Mouse (Mus musculus): Measurements from ENCODE around the gene Izumo1. TPM values are rescaled to one million over a fixed set of nuclear protein-coding genes. Genes with fewer than 3 reads are reported as not detected.
A peak's percentile ranks its signal among the peaks of the same experiment; 100 is the strongest.

Gene Izumo1
- under 1 TPM; 0.17 to 0.26 TPM for total RNA-seq (2021)
- long read RNA-seq, experiment 1 = 0 reads
- long read RNA-seq, experiment 2 = 0 reads

GRCm38 (mm10) chr7:45621443-45621842 is at the start of gene Izumo1:
Gene Izumo1 (plus strand): TSS chr7:45621811.
- DNase-seq = peak; percentile 52 to 60

DNA sequence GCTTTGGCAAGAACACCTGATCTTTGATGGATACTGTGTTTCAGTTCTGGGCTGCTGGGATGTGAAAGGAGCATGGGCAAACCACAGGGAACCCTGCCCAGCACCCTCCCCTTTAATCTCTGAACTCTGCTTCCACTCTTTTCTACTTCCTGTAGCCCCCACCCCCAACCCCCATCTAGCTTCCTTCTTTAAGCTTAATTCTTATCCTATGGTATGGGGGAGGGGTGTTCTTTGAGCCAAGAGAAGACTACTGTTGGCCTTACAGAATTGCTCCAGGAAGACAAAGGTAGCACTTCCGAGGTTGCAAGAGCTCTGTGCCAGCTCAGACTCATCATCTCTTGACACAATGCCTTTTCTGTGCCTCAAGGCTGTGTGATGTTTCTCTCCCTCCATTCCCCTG is 49.6 kb upstream of the Izumo1 start:
- no peak for DNase-seq

DNA sequence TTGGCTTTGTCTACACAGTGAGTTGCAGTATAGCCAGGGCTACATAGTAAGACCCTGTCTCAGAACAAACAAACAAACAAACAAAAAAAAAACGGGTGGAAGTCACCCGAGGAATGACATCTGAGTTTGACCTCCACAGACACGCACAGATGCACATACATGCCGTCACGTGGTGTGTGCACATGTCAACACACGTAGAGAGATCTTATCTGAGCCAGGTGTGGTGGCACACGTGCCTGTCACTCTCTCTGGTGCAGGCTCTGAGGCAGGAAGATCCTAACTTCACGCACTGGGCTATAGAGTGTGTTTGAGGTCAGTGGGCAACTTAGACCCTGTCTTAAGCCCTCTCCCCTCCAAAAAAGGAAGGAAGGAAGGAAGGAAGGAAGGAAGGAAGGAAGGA is 47.7 kb upstream of the Izumo1 start:
- no peak for DNase-seq

DNA sequence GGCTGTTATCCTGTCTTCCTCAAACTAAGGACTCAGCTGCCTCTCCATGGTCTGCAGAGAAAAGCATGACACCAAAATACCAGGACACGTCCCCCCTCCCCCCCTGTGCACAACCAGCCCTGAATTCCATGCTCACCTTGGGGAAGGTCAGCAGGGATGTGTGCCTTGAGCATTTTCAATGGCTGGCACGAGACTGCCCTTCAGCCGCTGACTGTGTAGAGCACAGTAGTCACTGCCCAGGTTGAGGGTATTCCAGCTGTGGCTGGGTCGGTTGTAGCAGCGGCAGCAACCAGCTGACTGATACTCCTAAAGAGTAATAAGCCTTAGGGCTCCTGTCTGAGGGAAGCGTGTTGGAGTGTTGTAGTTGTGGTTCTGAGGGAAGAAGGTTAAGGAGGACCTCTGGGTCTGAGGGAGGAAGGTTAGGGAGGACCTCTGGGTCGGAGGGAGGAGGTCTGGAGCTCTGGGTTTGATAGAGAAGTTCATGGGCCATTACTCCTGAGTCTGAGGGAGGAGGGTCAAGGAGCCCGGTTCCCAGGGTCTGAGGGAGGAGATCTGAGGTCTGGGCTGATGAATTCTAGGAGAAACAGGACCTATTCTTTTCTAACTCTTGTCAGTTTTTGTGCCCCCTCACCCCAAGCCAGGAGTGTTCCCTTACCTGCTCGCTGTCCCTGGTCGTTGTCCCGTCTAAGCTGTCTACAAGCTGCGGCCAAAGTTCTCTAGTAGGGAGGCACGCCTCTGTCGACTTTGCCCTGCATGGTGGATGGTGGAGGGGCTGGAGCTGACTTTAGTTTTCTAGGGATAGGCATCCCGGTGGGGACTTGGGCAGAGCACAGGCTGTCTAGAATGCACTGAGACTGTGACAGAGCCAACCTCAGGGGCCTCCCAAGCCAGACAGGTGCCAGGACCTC is 46.9 kb upstream of the Izumo1 start:
- DNase-seq = no peak

DNA sequence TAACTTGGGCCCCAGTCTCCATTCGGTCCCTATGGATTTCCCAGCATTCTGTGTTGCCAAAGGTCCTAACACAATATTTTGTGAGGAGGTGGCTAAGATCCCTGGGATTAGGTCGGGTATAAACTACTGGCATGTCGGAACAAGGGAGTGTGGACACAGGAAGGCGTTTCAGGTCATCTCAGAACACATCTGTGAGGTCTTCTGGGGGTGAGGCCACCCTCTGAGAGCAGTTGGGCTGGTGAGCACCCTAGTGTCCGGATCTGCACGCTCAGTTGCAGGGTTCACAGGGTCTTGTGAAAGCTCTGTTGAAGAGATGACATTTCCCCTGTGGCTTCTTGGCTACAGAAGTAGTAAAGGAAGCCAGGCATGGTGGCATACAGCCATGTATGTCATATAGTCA is 35.7 kb upstream of the Izumo1 start:
- no peak for DNase-seq

- no peak for DNase-seq
Observed at GRCm38 (mm10) chr7:45587631-45588592, 33.7 kb upstream of the Izumo1 start.

DNA sequence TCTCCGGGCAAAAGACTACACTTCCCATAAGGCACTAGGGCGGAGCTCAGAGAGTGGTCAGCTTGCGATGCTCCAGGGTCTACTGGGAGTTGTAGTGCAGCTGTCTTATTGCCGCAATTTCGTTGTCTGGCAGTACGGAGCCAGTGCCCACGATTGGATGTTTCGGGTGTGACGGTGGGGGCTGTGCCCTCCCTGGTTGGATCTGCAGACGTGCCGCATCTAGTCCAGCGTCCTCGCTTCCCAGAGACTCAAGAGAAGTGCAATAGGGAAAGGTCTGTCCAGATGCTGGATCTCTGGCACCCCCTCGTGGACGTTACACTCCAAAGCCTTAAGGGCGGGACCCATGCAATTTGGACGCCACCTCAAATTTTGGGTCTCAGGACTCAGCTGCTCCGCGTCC is 32.4 kb upstream of the Izumo1 start:
- peak; percentile 96 to 98 for DNase-seq

GRCm38 (mm10) chr7:45589898-45590297 is 31.7 kb upstream of the Izumo1 start:
- DNase-seq = no peak

- peak in 1 of 2 experiments; percentile 26 for DNase-seq
Observed at GRCm38 (mm10) chr7:45590874-45591273, 30.7 kb upstream of the Izumo1 start.

DNA sequence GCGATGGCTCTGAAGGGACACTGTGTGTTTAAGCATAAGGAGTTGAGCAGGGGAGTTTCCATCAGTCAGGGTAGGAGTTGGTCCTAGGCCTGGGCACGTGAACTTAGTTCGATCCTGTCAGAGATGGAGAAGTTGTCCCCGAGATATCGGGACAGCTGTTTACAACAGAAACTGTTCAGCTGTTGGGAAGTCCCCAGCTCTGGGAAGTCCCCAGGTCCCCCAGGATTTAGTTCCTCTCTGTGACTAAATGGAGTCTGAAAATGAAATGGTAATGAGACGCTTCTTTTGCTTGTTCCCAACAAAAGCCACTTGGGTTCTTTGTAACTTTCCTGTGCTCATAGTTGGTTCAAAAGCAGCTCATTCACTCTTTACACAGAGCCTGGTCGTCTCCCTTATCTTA is 29.7 kb upstream of the Izumo1 start:
- peak in 1 of 2 experiments; percentile 54 for DNase-seq

DNA sequence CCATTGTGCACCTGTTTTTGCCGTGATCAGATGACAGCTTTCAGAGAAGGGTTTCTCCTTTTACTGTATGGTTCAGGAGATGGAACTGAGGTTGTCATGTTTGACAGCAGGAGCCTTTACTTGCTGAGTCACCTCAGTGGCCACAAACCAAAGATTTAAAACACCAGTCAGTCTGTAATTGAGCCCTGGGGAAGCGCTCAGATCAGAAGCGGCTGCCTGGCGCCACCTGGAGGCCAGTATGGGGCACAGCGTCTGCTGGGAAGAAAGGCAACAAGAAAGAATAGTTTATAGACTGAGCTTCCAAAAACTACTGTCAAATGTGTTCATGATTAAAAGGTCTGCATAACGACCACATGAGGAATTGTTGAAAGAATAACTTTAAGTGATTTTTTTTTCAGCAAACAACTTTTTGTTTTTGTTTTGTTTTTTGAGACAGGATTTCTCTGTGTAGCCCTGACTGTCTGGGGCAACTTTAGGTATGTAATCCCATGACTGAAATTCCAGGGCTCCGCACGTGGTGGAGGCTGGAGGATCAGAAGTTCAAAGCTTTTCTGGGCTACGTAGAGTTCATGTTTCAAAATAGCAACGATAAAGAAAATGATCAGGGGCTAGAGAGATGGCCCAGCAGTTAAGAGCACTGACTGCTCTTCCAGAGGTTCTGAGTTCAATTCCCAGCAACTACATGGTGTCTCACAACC is 28.3 kb upstream of the Izumo1 start:
- DNase-seq = peak; percentile 79 to 84

- no peak for DNase-seq
Observed at GRCm38 (mm10) chr7:45595176-45595575, 26.4 kb upstream of the Izumo1 start.

DNA sequence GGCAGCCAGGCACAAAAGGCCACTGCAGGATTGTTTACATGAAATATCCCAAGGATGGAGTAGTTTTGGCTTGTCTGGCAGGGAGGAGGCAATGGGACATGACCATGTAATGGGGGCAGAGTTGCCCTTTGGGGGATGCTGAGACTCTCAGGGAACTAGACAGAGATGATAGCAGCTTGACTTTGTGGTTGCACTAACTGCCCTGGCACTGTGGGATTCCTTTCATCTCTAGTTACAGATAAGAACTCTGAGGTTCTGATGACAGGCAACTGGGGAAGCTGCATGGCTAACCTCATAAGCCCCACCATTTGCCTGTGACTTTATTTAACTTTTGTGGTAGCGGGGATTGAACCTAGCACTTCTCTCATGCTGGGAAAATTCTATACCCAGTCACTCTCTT is 25.5 kb upstream of the Izumo1 start:
- DNase-seq = no peak

- no peak for DNase-seq
Observed at GRCm38 (mm10) chr7:45597013-45597412, 24.6 kb upstream of the Izumo1 start.

DNA sequence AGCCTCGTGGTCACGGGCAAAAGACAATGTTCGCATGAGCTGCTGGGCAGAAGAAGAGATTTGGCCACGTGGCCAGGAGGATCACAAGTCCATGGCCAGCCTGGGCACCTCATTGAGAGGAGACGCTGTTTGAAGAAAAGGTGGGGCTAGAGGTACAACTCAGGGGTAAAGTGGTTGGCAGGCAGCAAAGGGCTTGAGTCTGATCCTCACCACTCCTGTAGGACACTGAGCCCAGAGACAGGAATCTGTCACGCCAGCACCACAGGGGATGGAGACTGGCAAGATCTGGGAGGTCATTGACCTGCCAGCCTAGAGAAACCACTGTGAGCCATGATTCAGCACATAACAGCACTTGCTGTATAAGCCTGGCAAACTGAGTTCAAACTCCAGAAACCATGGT is 24.1 kb upstream of the Izumo1 start:
- no peak for DNase-seq

DNA sequence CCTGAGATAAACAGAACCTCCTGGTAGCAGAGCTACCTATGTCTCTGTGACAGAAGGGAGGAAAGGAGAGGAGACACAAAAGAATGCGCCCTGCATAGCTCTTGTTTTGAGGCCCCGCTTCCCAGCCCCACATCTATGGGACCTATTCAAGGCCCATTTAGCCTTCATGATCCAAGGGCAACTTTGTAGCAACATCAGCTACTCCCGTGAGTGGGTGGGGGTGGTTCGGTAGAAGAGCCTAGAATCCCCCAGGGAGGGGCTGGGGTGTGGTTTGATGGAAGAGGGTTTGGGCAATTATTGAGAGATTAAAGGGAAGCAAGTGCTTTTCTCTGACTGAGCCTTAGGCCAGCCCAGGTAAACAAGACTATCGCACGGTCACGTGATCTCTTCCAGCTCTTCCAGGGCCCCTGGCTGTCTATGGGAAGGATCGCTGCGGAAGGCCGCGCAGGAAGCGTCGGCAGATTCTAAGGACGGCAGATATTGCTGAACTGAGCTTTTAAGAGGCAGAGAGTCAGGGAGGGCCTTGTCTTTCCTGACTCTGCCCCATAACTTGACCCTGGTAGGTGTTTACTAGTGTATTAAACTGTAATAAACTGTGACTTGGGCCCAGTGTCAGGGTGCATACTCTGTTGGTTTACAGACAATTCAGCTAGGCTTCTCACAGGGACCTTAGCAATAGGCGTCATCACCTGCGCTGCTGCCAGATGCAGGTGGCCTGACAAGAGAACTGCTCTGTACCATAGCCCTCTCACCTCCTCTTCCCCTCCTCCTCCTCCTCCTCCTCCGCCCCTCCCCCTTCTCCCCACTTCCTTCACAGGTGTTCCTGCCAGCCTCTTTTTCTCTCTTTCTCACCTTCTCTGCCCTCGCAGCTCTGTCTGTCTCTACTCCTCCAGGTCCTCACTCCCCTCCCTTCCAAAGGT is 22.4 kb upstream of the Izumo1 start:
- no peak for DNase-seq

- no peak for DNase-seq
Observed at GRCm38 (mm10) chr7:45605704-45606289, 15.8 kb upstream of the Izumo1 start.

DNA sequence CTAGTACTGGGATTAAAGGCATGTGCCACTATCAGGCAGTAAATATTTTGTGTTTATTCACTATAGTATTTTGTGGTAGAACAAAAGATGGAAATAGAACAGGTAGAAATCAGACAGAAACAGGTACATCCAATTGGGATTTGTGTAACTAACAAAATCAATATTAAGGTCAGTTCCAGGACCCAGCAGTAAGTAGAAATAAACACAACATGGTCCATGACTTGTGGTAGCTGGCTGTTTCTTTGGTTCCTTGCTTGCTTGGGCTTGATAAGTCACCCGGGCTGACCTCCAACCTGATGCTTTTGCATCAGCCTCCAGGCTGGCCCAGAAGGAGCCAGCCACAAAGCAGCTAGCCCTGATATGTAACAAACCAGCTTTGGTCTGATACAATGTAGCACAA is 12.1 kb upstream of the Izumo1 start:
- DNase-seq = no peak

GRCm38 (mm10) chr7:45616277-45616676 is 5.3 kb upstream of the Izumo1 start:
- DNase-seq = peak in 1 of 2 experiments; percentile 27

GRCm38 (mm10) chr7:45617042-45617695 is 4.4 kb upstream of the Izumo1 start, which contains the start of gene Fut1:
Gene Fut1 (plus strand): TSS chr7:45617289.
- no peak for DNase-seq

Measured in heart, adult 18-20 months (tissue).